Mouse (Mus musculus) liver, embryonic 11.5 days (tissue): Measurements from ENCODE around the gene Sptbn1. TPM values are rescaled to one million over a fixed set of nuclear protein-coding genes. Genes with fewer than 3 reads are reported as not detected.

Source experiments
- ATAC-seq: fragments of 200-750 bp; cut with Nextera tagmentation; replicated peaks from 2 replicates; pipeline ENCODE4 v1.8.0; 2017; ENCODE audit warnings: moderate number of reproducible peaks, mild to moderate bottlenecking, moderate TSS enrichment, moderate library complexity; ENCODE audit not compliant: low FRiP score
- DNase-seq: peaks from one replicate; pipeline ENCODE4 v3.0.0-alpha.2; 2017; ENCODE audit warnings: low spot score
- H3K27ac ChIP-seq: fragments of 300-500 bp; sonication (generic); 2 replicates; pipeline ENCODE4 v1.5.1; 2014; ENCODE audit warnings: mild to moderate bottlenecking, low read depth, low read length, control low read depth
- H3K27me3 ChIP-seq: fragments of 300-500 bp; sonication (generic); replicated peaks from 2 replicates; pipeline ENCODE4 v1.6.1; 2014; ENCODE audit warnings: low read length, mixed read lengths; ENCODE audit not compliant: control insufficient read depth, insufficient read depth
- H3K36me3 ChIP-seq: fragments of 300-500 bp; sonication (generic); 2 replicates; pipeline ENCODE4 v1.6.1; 2014; ENCODE audit warnings: mild to moderate bottlenecking, low read length, moderate library complexity, mixed read lengths; ENCODE audit not compliant: control insufficient read depth, insufficient read depth
- H3K4me1 ChIP-seq: fragments of 300-500 bp; sonication (generic); replicated peaks from 2 replicates; pipeline ENCODE4 v1.6.1; 2014; ENCODE audit warnings: low read length, mixed read lengths; ENCODE audit not compliant: control insufficient read depth, insufficient read depth
- H3K4me2 ChIP-seq: fragments of 300-500 bp; sonication (generic); 2 replicates; pipeline ENCODE4 v1.6.1; 2014; ENCODE audit warnings: mild to moderate bottlenecking, control low read depth, moderate library complexity
- H3K4me3 ChIP-seq: fragments of 300-500 bp; sonication (generic); 2 replicates; pipeline ENCODE4 v1.5.1; 2014; ENCODE audit warnings: low read depth, low read length, control low read depth
- H3K9ac ChIP-seq: fragments of 300-500 bp; sonication (generic); 2 replicates; pipeline ENCODE4 v1.6.1; 2014; ENCODE audit warnings: low read depth, low read length, control low read depth
- H3K9me3 ChIP-seq: fragments of 300-500 bp; sonication (generic); 2 replicates; pipeline ENCODE4 v1.6.1; 2016; ENCODE audit warnings: low read length, inconsistent platforms, mixed read lengths; ENCODE audit not compliant: control insufficient read depth
- WGBS: fragments of 180-500 bp; shearing (Covaris S2); extraction: QIAGEN DNeasy Blood & Tissue Kit; methylation state at CpG from one replicate; pipeline ENCODE4 v1.1.7; 2014; 5-methylcytosine and 5-hydroxymethylcytosine counted together
- polyA plus RNA-seq: library from polyadenylated mRNA; unstranded; fragments of >200 nt; fragmentation: Nextera tagmentation; extraction: Ambion mirVana; gene quantifications from 2 replicates; pipeline ENCODE4 v1.2.1, GENCODE M21; 2014

Sptbn1 gene
- polyA plus RNA-seq, 1 experiment from 2014 or later, result 45.8 TPM

- Histone ChIP-seq H3K4me3 (no peak overlapping the region), H3K4me1 (no peaks in the 10 kb centered on the region), H3K9ac (no peak overlapping the region), H3K36me3 (peaks cover 19% of the 10 kb centered on the region), H3K4me2 (no peak overlapping the region), H3K9me3 (no peaks in the 10 kb centered on the region), H3K27me3 (no peaks in the 10 kb centered on the region), H3K27ac (no peak overlapping the region)
- WGBS, result 72% methylated on average over 4 of the region's 4 CpGs
- DNase-seq (no peak), ATAC-seq (no peak)
Measured at GRCm38 (mm10) chr11:30131640-30132039, 136.3 kb downstream of the Sptbn1 start.

- Histone ChIP-seq H3K9ac (no peak overlapping the region), H3K4me3 (no peak overlapping the region), H3K4me1 (no peaks in the 10 kb centered on the region), H3K27ac (no peak overlapping the region), H3K36me3 (peaks cover 10% of the 10 kb centered on the region), H3K9me3 (no peaks in the 10 kb centered on the region), H3K4me2 (no peak overlapping the region), H3K27me3 (no peaks in the 10 kb centered on the region)
- DNase-seq (no peak), ATAC-seq (no peak)
- 66% methylated on average over 7 of the region's 7 CpGs for WGBS
Measured at GRCm38 (mm10) chr11:30129339-30129738, 138.6 kb downstream of the Sptbn1 start.

GRCm38 (mm10) chr11:30126840-30127239 is 141.1 kb downstream of the Sptbn1 start:
- ATAC-seq (no peak), DNase-seq (no peak)
- 95% methylated on average over 1 of the region's 1 CpGs for WGBS
- H3K4me3 ChIP-seq, result no peak overlapping the region
- H3K36me3 ChIP-seq, result peaks cover 10% of the 10 kb centered on the region
- H3K9me3 ChIP-seq, result no peaks in the 10 kb centered on the region
- no peak overlapping the region for H3K27ac ChIP-seq
- no peak overlapping the region for H3K9ac ChIP-seq
- H3K4me1 ChIP-seq, result no peaks in the 10 kb centered on the region
- H3K4me2 ChIP-seq, result no peak overlapping the region
- H3K27me3 ChIP-seq, result no peaks in the 10 kb centered on the region

- Histone ChIP-seq H3K9me3 (no peaks in the 10 kb centered on the region), H3K27ac (no peak overlapping the region), H3K4me3 (no peak overlapping the region), H3K9ac (no peak overlapping the region), H3K4me2 (no peak overlapping the region), H3K27me3 (no peaks in the 10 kb centered on the region), H3K36me3 (peaks cover 28% of the 10 kb centered on the region), H3K4me1 (no peaks in the 10 kb centered on the region)
- no peak for ATAC-seq
- no peak for DNase-seq
- WGBS, result 88% methylated on average over 4 of the region's 4 CpGs
Measured at GRCm38 (mm10) chr11:30118038-30118437, 149.9 kb downstream of the Sptbn1 start.

GRCm38 (mm10) chr11:30113631-30114030 is 154.3 kb downstream of the Sptbn1 start:
- peaks cover 25% of the 10 kb centered on the region for H3K36me3 ChIP-seq
- no peak overlapping the region for H3K4me3 ChIP-seq
- no peak overlapping the region for H3K4me2 ChIP-seq
- DNase-seq, result no peak
- H3K9me3 ChIP-seq, result no peaks in the 10 kb centered on the region
- no peak overlapping the region for H3K9ac ChIP-seq
- 90% methylated on average over 2 of the region's 2 CpGs for WGBS
- H3K27ac ChIP-seq, result no peak overlapping the region
- no peaks in the 10 kb centered on the region for H3K27me3 ChIP-seq
- no peaks in the 10 kb centered on the region for H3K4me1 ChIP-seq
- ATAC-seq, result no peak

GRCm38 (mm10) chr11:30110634-30111033 is 157.3 kb downstream of the Sptbn1 start:
- 90% methylated on average over 7 of the region's 7 CpGs for WGBS

GRCm38 (mm10) chr11:30104177-30104576 is 163.8 kb downstream of the Sptbn1 start:
- no peaks in the 10 kb centered on the region for H3K27me3 ChIP-seq
- peaks cover 19% of the 10 kb centered on the region for H3K36me3 ChIP-seq
- no peak for DNase-seq
- no peak overlapping the region for H3K27ac ChIP-seq
- no peak overlapping the region for H3K9ac ChIP-seq
- H3K4me3 ChIP-seq, result no peak overlapping the region
- WGBS, result 92% methylated on average over 10 of the region's 10 CpGs
- no peaks in the 10 kb centered on the region for H3K9me3 ChIP-seq
- ATAC-seq, result no peak
- no peak overlapping the region for H3K4me2 ChIP-seq
- H3K4me1 ChIP-seq, result no peaks in the 10 kb centered on the region

More at GRCm38 (mm10) chr11:30110634-30111033, 157.3 kb downstream of the Sptbn1 start:
- ATAC-seq (no peak), DNase-seq (no peak)
- peaks cover 25% of the 10 kb centered on the region for H3K36me3 ChIP-seq
- no peak overlapping the region for H3K4me3 ChIP-seq
- no peak overlapping the region for H3K9ac ChIP-seq
- H3K27ac ChIP-seq, result no peak overlapping the region
- H3K9me3 ChIP-seq, result no peaks in the 10 kb centered on the region
- H3K27me3 ChIP-seq, result no peaks in the 10 kb centered on the region
- H3K4me2 ChIP-seq, result no peak overlapping the region
- no peaks in the 10 kb centered on the region for H3K4me1 ChIP-seq

GRCm38 (mm10) chr11:30102594-30102993 is 165.4 kb downstream of the Sptbn1 start:
- no peak for DNase-seq
- no peak for ATAC-seq
- peaks cover 17% of the 10 kb centered on the region for H3K36me3 ChIP-seq

GRCm38 (mm10) chr11:30101796-30102195 is 166.2 kb downstream of the Sptbn1 start:
- Histone ChIP-seq H3K36me3 (peaks cover 23% of the 10 kb centered on the region), H3K9me3 (no peaks in the 10 kb centered on the region), H3K9ac (no peak overlapping the region), H3K4me2 (no peak overlapping the region), H3K4me1 (no peaks in the 10 kb centered on the region), H3K27me3 (no peaks in the 10 kb centered on the region), H3K27ac (no peak overlapping the region), H3K4me3 (no peak overlapping the region)
- WGBS, result 91% methylated on average over 1 of the region's 1 CpGs
- no peak for DNase-seq
- ATAC-seq, result no peak

More at GRCm38 (mm10) chr11:30102594-30102993, 165.4 kb downstream of the Sptbn1 start:
- no peaks in the 10 kb centered on the region for H3K27me3 ChIP-seq
- H3K27ac ChIP-seq, result no peak overlapping the region
- H3K9ac ChIP-seq, result no peak overlapping the region
- H3K4me3 ChIP-seq, result no peak overlapping the region
- 80% methylated on average over 2 of the region's 2 CpGs for WGBS
- H3K4me1 ChIP-seq, result no peaks in the 10 kb centered on the region
- H3K4me2 ChIP-seq, result no peak overlapping the region
- no peaks in the 10 kb centered on the region for H3K9me3 ChIP-seq
